Mouse (Mus musculus) ovary, adult 10 weeks (tissue): ENCODE measurements around the gene Ces2e. TPM values are rescaled to one million over a fixed set of nuclear protein-coding genes. Genes with fewer than 3 reads are reported as not detected.

Experiments used
- polyA plus RNA-seq: library from polyadenylated mRNA; stranded (reverse); fragments of 350-450 nt; fragmentation: Illumina TruSeq; extraction: RNeasy Lipid Tissue Mini Kit (QIAGEN cat#74804); gene quantifications from one replicate; pipeline ENCODE4 v1.2.3, GENCODE M21; 2014

The Ces2e gene
- polyA plus RNA-seq: 4.4 TPM

GRCm38 (mm10) chr8:104925972-104926596, at the start of gene Ces2e:
Ces2e (plus strand) TSS chr8:104926260.

GRCm38 (mm10) chr8:104947056-104947455, 21.0 kb downstream of the Ces2e start, which contains the start of gene Ces2f:
Ces2f (plus strand) TSS chr8:104947356.

GRCm38 (mm10) chr8:104961537-104961961, 35.5 kb downstream of the Ces2e start, which contains the start of gene Ces2g:
Ces2g (plus strand) TSS chr8:104961718.

Other genes starting within 250 kb of the Ces2e start
- gene Ces2a, start 192.3 kb upstream of the Ces2e start, polyA plus RNA-seq: not detected
- gene Ces2b, start 94.7 kb upstream of the Ces2e start, polyA plus RNA-seq: 0.17 TPM
- gene Ces2c, start 79.2 kb upstream of the Ces2e start, polyA plus RNA-seq: not detected
- gene Ces2f, start 21.1 kb downstream of the Ces2e start, polyA plus RNA-seq: not detected
- 46.3 TPM for gene Ces2g, start 35.5 kb downstream of the Ces2e start, polyA plus RNA-seq
- not detected for gene Ces2h, start 74.6 kb downstream of the Ces2e start, polyA plus RNA-seq
- not detected for gene Ces3a, start 122.3 kb downstream of the Ces2e start, polyA plus RNA-seq
- gene Ces3b, start 157.5 kb downstream of the Ces2e start, polyA plus RNA-seq: not detected
- gene Ces4a, start 205.5 kb downstream of the Ces2e start, polyA plus RNA-seq: not detected
- 456 TPM for gene Cbfb, start 244.4 kb downstream of the Ces2e start, polyA plus RNA-seq